Mouse (Mus musculus): Measurements from ENCODE around the gene Lpp.

DNA sequence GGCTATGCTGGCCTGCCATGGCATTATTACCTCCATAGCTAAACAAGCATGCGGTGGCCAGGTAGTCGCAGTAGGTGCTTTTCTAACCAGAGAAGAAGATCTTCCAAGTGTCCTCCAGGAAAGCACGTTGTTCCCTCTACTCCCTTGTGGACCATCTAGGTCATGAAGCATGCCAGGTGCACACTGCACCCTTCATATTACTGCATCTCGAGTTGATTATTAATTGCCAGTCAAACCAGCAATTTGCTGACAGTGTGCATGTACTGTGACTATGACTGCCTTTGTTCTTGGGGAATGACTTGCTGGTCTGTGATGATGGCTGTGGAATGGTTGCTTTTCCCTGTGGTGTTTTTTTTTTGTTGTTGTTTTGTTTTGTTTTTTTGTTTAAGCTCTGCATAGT is 45.1 kb downstream of the Lpp start:
- TF ChIP-seq HCFC1 (IDR thresholded peaks at IDR 0.05; ENCODE audit: low read depth, low read length) (no peak), ETS1 (conservative IDR thresholded peaks at IDR 0.05; ENCODE audit: low read depth, low read length) (no peak), POLR2A (IDR thresholded peaks at IDR 0.05; ENCODE audit: low read depth, low read length) (no peak), EP300 (IDR thresholded peaks at IDR 0.05; ENCODE audit: low read length) (no peak), CTCF (conservative IDR thresholded peaks at IDR 0.05 in 1 of 2, IDR thresholded peaks at IDR 0.05 in 1 of 2; ENCODE audit: low read depth in 2 of 2, low read length in 2 of 2) (no peak), RAD21 (IDR thresholded peaks at IDR 0.05; ENCODE audit: low read depth, low read length) (no peak), IRF4 (IDR thresholded peaks at IDR 0.05; ENCODE audit: low read depth, low read length) (no peak), MXI1 (IDR thresholded peaks at IDR 0.05; ENCODE audit: low read depth, low read length) (no peak), MEF2A (IDR thresholded peaks at IDR 0.05; ENCODE audit: borderline replicate concordance, low read depth, low read length) (no peak), PAX5 (IDR thresholded peaks at IDR 0.05; ENCODE audit: low read length) (no peak), UBTF (IDR thresholded peaks at IDR 0.05; ENCODE audit: low read depth, low read length) (no peak), CHD2 (IDR thresholded peaks at IDR 0.05; ENCODE audit: low read length) (no peak), SMC3 (IDR thresholded peaks at IDR 0.05; ENCODE audit: low read depth, low read length) (no peak), E2F4 (IDR thresholded peaks at IDR 0.05; ENCODE audit: insufficient replicate concordance, low read depth, low read length) (no peak)

Data from CH12.LX (cell line).